16 mouse cellular contexts compared by ENCODE assay signal in genomic region chr4:145099344-145099743, GRCm38 (mm10).
"Had no signal": no experiment of that assay in that cellular context is flagged by ENCODE, and none has a peak within 500 bp of the region (broad histone marks: within the 10 kb centered on the region; RNA-seq: fewer than 3 reads in every experiment).

No protein-coding gene starts in this region.

- H3K27ac ChIP-seq: kidney, embryonic 15.5 days; left cerebral cortex, adult 2 months; liver, embryonic 13.5 days; midbrain, embryonic 12.5 days; midbrain, embryonic 15.5 days; neural tube, embryonic 13.5 days; stomach, embryonic 15.5 days had no signal

- H3K9me3 ChIP-seq: kidney, embryonic 15.5 days; liver, embryonic 13.5 days; midbrain, embryonic 12.5 days; midbrain, embryonic 15.5 days; neural tube, embryonic 13.5 days; stomach, embryonic 15.5 days had no signal

- H3K27me3 ChIP-seq: kidney, embryonic 15.5 days; liver, embryonic 13.5 days; midbrain, embryonic 12.5 days; midbrain, embryonic 15.5 days; neural tube, embryonic 13.5 days; stomach, embryonic 15.5 days had no signal

- DNase-seq: kidney, postnatal 10 days; kidney, postnatal 36 days; layer of hippocampus, postnatal 36 days; liver, embryonic 13.5 days; lung, adult 2 months; lung, postnatal 14 days; retina, postnatal 1 day; right cerebral cortex, postnatal 25 days; spleen, adult 18-20 months; thymus, postnatal 25 days had no signal

- H3K4me3 ChIP-seq: kidney, embryonic 15.5 days; left cerebral cortex, adult 2 months; liver, embryonic 13.5 days; midbrain, embryonic 12.5 days; midbrain, embryonic 15.5 days; neural tube, embryonic 13.5 days; stomach, embryonic 15.5 days had no signal

- H3K4me1 ChIP-seq: kidney, embryonic 15.5 days; liver, embryonic 13.5 days; midbrain, embryonic 12.5 days; midbrain, embryonic 15.5 days; neural tube, embryonic 13.5 days; stomach, embryonic 15.5 days had no signal
